Mouse (Mus musculus) frontal cortex, postnatal 14 days (tissue): ENCODE data around the gene Ms4a4b.
"Not testable (repeated sequence)": the region's sequence is repeated elsewhere in the genome, so short reads cannot be mapped to it uniquely, and the experiment has no call there.

Experiments
- DNase-seq, 2 experiments: peaks; one replicate each; pipeline ENCODE4 v3.0.0; 2022; ENCODE audit warnings: low spot score in 2 of 2

Ms4a4b gene

GRCm38 (mm10) chr19:11485746-11486145 lies 42.4 kb downstream of the Ms4a4b start, which contains the start of gene Gm8369:
Gene Gm8369 (plus strand): TSS chr19:11485938.
- DNase-seq, result no peak

- no peak for DNase-seq
Measured at GRCm38 (mm10) chr19:11486599-11486998, 43.2 kb downstream of the Ms4a4b start.

GRCm38 (mm10) chr19:11491406-11492189 lies 48.2 kb downstream of the Ms4a4b start:
- no peak for DNase-seq

GRCm38 (mm10) chr19:11492671-11493070 lies 49.3 kb downstream of the Ms4a4b start:
- DNase-seq, result no peak

- DNase-seq, result no peak
Measured at GRCm38 (mm10) chr19:11494519-11494918, 51.2 kb downstream of the Ms4a4b start.

GRCm38 (mm10) chr19:11496361-11496760 lies 53.0 kb downstream of the Ms4a4b start:
- DNase-seq, result no peak

GRCm38 (mm10) chr19:11497300-11497699 lies 53.9 kb downstream of the Ms4a4b start:
- DNase-seq, result not testable (repeated sequence)

- no peak for DNase-seq
Measured at GRCm38 (mm10) chr19:11500796-11501195, 57.4 kb downstream of the Ms4a4b start.

GRCm38 (mm10) chr19:11501326-11501725 lies 58.0 kb downstream of the Ms4a4b start:
- DNase-seq, result no peak

GRCm38 (mm10) chr19:11504857-11505256 lies 61.5 kb downstream of the Ms4a4b start:
- DNase-seq, result no peak

- DNase-seq, result no peak
Measured at GRCm38 (mm10) chr19:11513458-11513857, 70.1 kb downstream of the Ms4a4b start.

GRCm38 (mm10) chr19:11516246-11516645 lies 72.9 kb downstream of the Ms4a4b start, which contains the start of gene Ms4a6b:
Gene Ms4a6b (plus strand): TSS chr19:11516512.
- DNase-seq, result no peak
